Mouse (Mus musculus): ENCODE measurements around the gene Erp27. TPM values are rescaled to one million over a fixed set of nuclear protein-coding genes. Genes with fewer than 3 reads are reported as not detected.
A peak's percentile ranks its signal among the peaks of the same experiment; 100 is the strongest.

Gene Erp27
- polyA plus RNA-seq, 1 experiment from 2014 or later: 0.15 TPM

DNA sequence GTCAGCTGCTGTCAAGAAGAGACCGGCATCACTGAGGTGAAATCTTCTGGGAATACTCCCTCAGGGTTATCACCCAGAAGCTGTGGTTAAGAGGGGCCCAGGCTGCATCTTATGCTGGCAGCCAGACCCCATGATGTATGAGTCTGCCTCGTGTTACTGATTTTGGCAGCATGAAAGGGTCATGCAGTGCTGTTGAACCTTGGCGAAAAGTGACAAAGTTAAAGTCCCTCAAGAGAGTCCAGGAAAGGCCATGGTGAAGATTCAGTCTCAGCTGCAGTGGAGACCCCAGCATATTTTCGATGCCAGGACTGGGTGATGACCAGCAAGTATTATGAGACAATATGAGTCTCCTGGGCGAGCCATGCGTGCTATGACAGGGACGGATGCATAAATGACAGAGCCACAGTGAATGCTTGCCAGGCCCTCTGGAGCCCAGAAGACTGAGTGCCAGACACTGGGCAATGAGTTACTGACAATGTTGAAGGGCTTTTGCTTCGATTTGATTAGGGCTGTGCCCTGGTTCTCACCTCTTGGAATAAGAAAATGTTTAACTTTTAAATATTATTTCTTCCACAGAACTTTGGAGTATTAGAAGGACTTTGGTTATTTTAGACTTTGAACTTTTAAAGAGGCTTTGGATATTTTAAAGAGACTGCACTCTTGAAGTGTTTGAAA lies 6.1 kb downstream of the Erp27 start:
- Histone ChIP-seq H3K36me3 (ENCODE audit: control insufficient read depth, insufficient read depth, low read length) (no peaks in the 10 kb centered on the region), H3K4me3 (ENCODE audit: low read length) (no peak overlapping the region), H3K9me3 (ENCODE audit: control insufficient read depth, low read length) (no peaks in the 10 kb centered on the region; the same call in 1 of the 2 replicates), H3K27ac (ENCODE audit: low read depth, low read length) (no peak overlapping the region), H3K4me2 (ENCODE audit: low read length) (no peak overlapping the region), H3K4me1 (ENCODE audit: control insufficient read depth, insufficient read depth, low read depth, low read length) (peaks cover 8% of the 10 kb centered on the region), H3K27me3 (replicated peaks; ENCODE audit: control insufficient read depth, insufficient read depth, low read length) (no peaks in the 10 kb centered on the region), H3K9ac (ENCODE audit: low read depth, low read length) (no peak overlapping the region)
- 80% methylated on average over 8 of the region's 8 CpGs for WGBS
- ATAC-seq: no peak

DNA sequence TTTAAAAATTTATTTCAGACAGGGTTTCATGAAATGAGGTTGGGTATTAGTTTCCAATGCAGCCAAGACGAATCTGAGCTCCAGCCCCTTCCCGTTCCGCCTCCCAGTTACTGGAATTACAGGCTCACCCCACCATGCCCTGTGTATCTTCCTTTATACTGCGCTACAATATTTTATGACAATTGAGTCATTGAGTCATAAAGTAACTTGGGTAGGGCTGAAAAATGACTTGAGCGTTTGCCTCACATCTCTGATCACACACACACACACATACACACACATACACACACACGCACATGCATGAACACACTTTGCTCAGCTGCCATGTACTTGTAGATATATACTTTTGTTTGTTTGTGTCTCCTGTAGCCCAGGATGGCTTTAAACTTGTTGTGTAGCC lies 7.7 kb downstream of the Erp27 start:
- no peaks in the 10 kb centered on the region for H3K36me3 ChIP-seq (ENCODE audit: control insufficient read depth, insufficient read depth, low read length)
- H3K9ac ChIP-seq (ENCODE audit: low read depth, low read length): no peak overlapping the region
- WGBS: 97% methylated on average over 6 of the region's 6 CpGs
- no peak overlapping the region for H3K4me3 ChIP-seq (ENCODE audit: low read length)
- no peaks in the 10 kb centered on the region; the same call in 1 of the 2 replicates for H3K9me3 ChIP-seq (ENCODE audit: control insufficient read depth, low read length)
- H3K4me2 ChIP-seq (ENCODE audit: low read length): no peak overlapping the region
- H3K4me1 ChIP-seq (ENCODE audit: control insufficient read depth, insufficient read depth, low read depth, low read length): peaks cover 8% of the 10 kb centered on the region
- H3K27ac ChIP-seq (ENCODE audit: low read depth, low read length): no peak overlapping the region
- no peaks in the 10 kb centered on the region for H3K27me3 ChIP-seq (replicated peaks; ENCODE audit: control insufficient read depth, insufficient read depth, low read length)
- no peak for ATAC-seq

GRCm38 (mm10) chr6:136913384-136914126 lies 8.4 kb downstream of the Erp27 start:
- Histone ChIP-seq H3K27ac (ENCODE audit: low read depth, low read length) (no peak overlapping the region), H3K27me3 (replicated peaks; ENCODE audit: control insufficient read depth, insufficient read depth, low read length) (no peaks in the 10 kb centered on the region), H3K9ac (ENCODE audit: low read depth, low read length) (peak overlapping the region; percentile 36; the same call in 1 of the 2 replicates), H3K9me3 (ENCODE audit: control insufficient read depth, low read length) (no peaks in the 10 kb centered on the region; the same call in 1 of the 2 replicates), H3K4me3 (ENCODE audit: low read length) (peak overlapping the region; percentile 32), H3K4me1 (ENCODE audit: control insufficient read depth, insufficient read depth, low read depth, low read length) (peaks cover 8% of the 10 kb centered on the region), H3K36me3 (ENCODE audit: control insufficient read depth, insufficient read depth, low read length) (no peaks in the 10 kb centered on the region), H3K4me2 (ENCODE audit: low read length) (peak overlapping the region; percentile 56)
- peak; percentile 67 for ATAC-seq
- WGBS: 15% methylated on average over 18 of the region's 18 CpGs

DNA sequence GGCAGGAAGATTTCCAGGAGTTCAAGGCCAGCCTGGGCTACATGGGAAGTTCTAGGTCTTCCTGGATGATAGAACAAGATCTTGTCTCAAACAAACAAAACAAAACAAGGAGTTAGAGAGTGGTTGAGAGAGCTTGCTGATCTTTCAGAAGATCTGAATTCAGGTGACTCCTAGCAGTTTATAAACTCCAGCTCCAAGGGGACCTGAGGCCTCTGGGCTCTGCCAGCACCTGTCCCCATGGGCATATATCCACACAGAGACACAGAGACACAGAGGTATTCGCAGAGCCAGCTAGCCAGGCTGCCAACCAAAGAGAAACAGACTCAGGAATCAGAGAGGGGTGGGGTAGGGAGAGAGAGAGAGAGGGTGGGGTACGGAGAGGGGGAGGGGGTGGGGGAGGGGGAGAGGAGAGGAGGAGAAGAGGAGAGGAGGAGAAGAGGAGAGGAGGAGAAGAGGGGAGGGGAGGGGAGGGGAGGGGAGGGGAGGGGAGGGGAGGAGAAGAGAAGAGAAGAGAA lies 9.2 kb downstream of the Erp27 start:
- 79% methylated on average over 1 of the region's 2 CpGs for WGBS
- no peak for ATAC-seq
- no peak overlapping the region for H3K4me2 ChIP-seq (ENCODE audit: low read length)

GRCm38 (mm10) chr6:136910247-136910890 lies 11.6 kb downstream of the Erp27 start:
- H3K27ac ChIP-seq (ENCODE audit: low read depth, low read length): no peak overlapping the region
- no peak overlapping the region for H3K4me2 ChIP-seq (ENCODE audit: low read length)
- H3K4me3 ChIP-seq (ENCODE audit: low read length): no peak overlapping the region
- no peak for ATAC-seq
- H3K9me3 ChIP-seq (ENCODE audit: control insufficient read depth, low read length): no peaks in the 10 kb centered on the region; the same call in none of the 2 replicates
- no peaks in the 10 kb centered on the region for H3K27me3 ChIP-seq (replicated peaks; ENCODE audit: control insufficient read depth, insufficient read depth, low read length)
- WGBS: 70% methylated on average over 9 of the region's 9 CpGs
- H3K36me3 ChIP-seq (ENCODE audit: control insufficient read depth, insufficient read depth, low read length): no peaks in the 10 kb centered on the region
- no peak overlapping the region for H3K9ac ChIP-seq (ENCODE audit: low read depth, low read length)
- peaks cover 8% of the 10 kb centered on the region for H3K4me1 ChIP-seq (ENCODE audit: control insufficient read depth, insufficient read depth, low read depth, low read length)

More for the DNA sequence above, 9.2 kb downstream of the Erp27 start:
- Histone ChIP-seq H3K9ac (ENCODE audit: low read depth, low read length) (no peak overlapping the region), H3K4me1 (ENCODE audit: control insufficient read depth, insufficient read depth, low read depth, low read length) (peaks cover 8% of the 10 kb centered on the region), H3K9me3 (ENCODE audit: control insufficient read depth, low read length) (no peaks in the 10 kb centered on the region; the same call in 1 of the 2 replicates), H3K27ac (ENCODE audit: low read depth, low read length) (no peak overlapping the region), H3K4me3 (ENCODE audit: low read length) (no peak overlapping the region), H3K27me3 (replicated peaks; ENCODE audit: control insufficient read depth, insufficient read depth, low read length) (no peaks in the 10 kb centered on the region), H3K36me3 (ENCODE audit: control insufficient read depth, insufficient read depth, low read length) (no peaks in the 10 kb centered on the region)

GRCm38 (mm10) chr6:136906937-136907293 lies 15.1 kb downstream of the Erp27 start:
- H3K27me3 ChIP-seq (replicated peaks; ENCODE audit: control insufficient read depth, insufficient read depth, low read length): no peaks in the 10 kb centered on the region
- no peaks in the 10 kb centered on the region for H3K36me3 ChIP-seq (ENCODE audit: control insufficient read depth, insufficient read depth, low read length)
- H3K4me2 ChIP-seq (ENCODE audit: low read length): no peak overlapping the region
- ATAC-seq: no peak
- H3K9ac ChIP-seq (ENCODE audit: low read depth, low read length): no peak overlapping the region
- no peaks in the 10 kb centered on the region for H3K4me1 ChIP-seq (ENCODE audit: control insufficient read depth, insufficient read depth, low read depth, low read length)
- WGBS: 68% methylated on average over 10 of the region's 10 CpGs
- no peak overlapping the region for H3K27ac ChIP-seq (ENCODE audit: low read depth, low read length)
- H3K9me3 ChIP-seq (ENCODE audit: control insufficient read depth, low read length): no peaks in the 10 kb centered on the region; the same call in 1 of the 2 replicates
- no peak overlapping the region for H3K4me3 ChIP-seq (ENCODE audit: low read length)

- H3K4me2 ChIP-seq (ENCODE audit: low read length): no peak overlapping the region
- 84% methylated on average over 19 of the region's 19 CpGs for WGBS
Observed at GRCm38 (mm10) chr6:136906283-136906936, 15.6 kb downstream of the Erp27 start.

DNA sequence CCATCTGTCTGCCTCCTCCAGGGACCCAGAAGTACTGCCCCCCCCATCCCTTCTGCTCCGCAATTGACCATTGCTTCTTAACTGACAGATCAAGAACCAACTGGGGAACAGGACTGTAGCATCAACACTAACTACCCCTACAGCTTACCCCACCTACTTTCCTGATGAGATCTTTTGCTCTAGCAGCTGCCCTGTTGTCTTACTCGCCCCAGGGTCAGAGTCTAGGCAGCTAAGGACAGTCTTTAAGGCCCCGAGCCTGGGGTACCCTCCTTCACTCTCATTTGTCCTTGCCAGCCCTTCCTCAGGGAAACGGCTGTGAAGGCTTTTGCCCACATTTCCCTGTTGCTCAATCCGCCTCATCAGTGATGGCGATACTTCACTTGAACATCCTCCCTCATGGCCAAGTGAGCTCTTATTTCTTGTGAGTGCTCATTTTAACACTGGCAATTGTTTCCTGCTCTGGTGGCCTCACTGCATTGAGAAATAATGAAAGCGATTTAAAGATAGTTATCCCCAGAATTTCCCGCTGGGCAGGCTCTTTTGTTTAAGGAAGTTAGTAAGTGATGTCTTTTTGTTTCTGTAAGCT lies 18.0 kb downstream of the Erp27 start:
- no peak for ATAC-seq
- Histone ChIP-seq H3K9ac (ENCODE audit: low read depth, low read length) (no peak overlapping the region), H3K27me3 (replicated peaks; ENCODE audit: control insufficient read depth, insufficient read depth, low read length) (no peaks in the 10 kb centered on the region), H3K9me3 (ENCODE audit: control insufficient read depth, low read length) (no peaks in the 10 kb centered on the region; the same call in 1 of the 2 replicates), H3K4me1 (ENCODE audit: control insufficient read depth, insufficient read depth, low read depth, low read length) (no peaks in the 10 kb centered on the region), H3K4me2 (ENCODE audit: low read length) (no peak overlapping the region), H3K36me3 (ENCODE audit: control insufficient read depth, insufficient read depth, low read length) (no peaks in the 10 kb centered on the region), H3K27ac (ENCODE audit: low read depth, low read length) (no peak overlapping the region), H3K4me3 (ENCODE audit: low read length) (no peak overlapping the region)
- 64% methylated on average over 8 of the region's 8 CpGs for WGBS

More at GRCm38 (mm10) chr6:136906283-136906936, 15.6 kb downstream of the Erp27 start:
- no peaks in the 10 kb centered on the region for H3K36me3 ChIP-seq (ENCODE audit: control insufficient read depth, insufficient read depth, low read length)
- H3K4me1 ChIP-seq (ENCODE audit: control insufficient read depth, insufficient read depth, low read depth, low read length): no peaks in the 10 kb centered on the region
- no peaks in the 10 kb centered on the region for H3K27me3 ChIP-seq (replicated peaks; ENCODE audit: control insufficient read depth, insufficient read depth, low read length)
- no peak overlapping the region for H3K27ac ChIP-seq (ENCODE audit: low read depth, low read length)
- no peak overlapping the region for H3K9ac ChIP-seq (ENCODE audit: low read depth, low read length)
- no peak for ATAC-seq
- no peak overlapping the region for H3K4me3 ChIP-seq (ENCODE audit: low read length)
- no peaks in the 10 kb centered on the region; the same call in 1 of the 2 replicates for H3K9me3 ChIP-seq (ENCODE audit: control insufficient read depth, low read length)
